Mouse (Mus musculus): ENCODE measurements around the gene Treml2.
"Not testable (repeated sequence)": the region's sequence is repeated elsewhere in the genome, so short reads cannot be mapped to it uniquely, and the experiment has no call there.

Treml2 gene

DNA sequence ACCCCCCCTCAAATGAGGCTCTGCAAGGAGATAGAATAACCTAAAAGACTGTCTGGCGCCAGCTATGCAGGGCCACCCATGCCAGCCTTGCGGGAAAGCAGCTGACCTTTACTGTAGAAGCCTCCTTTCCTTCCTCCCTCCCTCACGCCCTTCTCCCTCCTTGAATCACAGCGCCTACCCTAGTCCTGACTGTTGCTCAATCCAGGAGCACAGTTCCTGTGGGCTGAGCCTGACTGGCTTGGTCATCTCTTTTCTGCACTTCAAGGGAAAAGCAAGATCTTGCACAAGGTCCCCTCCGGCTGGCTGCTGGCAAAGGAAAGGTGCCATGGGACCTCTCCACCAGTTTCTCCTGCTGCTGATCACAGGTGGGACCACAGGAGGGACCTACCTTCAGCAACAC, 46.9 kb downstream of the Treml2 start, which contains the start of gene Trem2:
TSS of gene Trem2 (plus strand) at position 171 of the 400 bp plus-strand sequence.
- DNase-seq (ENCODE audit: inconsistent age in 2 of 2, low spot score in 1 of 2), result peak; percentile 34 to 81

DNA sequence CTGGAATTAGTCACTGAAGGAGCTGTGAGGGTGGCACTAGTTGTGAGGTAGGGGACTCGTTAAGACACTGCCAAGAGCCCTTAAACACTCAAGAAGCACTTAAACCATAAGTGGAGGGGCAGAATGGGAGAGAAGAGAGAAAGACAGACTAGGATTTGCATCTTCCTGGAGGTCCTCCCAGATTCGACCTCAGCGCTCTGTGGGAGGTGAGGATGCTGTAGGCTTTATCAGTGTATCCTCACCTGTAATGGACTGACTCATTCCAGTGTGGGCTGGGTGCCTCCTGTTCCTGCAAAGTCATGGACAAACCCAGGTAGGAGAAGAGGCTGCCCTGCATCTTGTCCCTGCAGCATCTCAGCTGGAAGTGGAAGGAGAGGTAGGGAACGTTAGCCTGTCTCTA, 47.5 kb downstream of the Treml2 start:
- no peak for DNase-seq (ENCODE audit: inconsistent age in 2 of 2, low spot score in 1 of 2)

DNA sequence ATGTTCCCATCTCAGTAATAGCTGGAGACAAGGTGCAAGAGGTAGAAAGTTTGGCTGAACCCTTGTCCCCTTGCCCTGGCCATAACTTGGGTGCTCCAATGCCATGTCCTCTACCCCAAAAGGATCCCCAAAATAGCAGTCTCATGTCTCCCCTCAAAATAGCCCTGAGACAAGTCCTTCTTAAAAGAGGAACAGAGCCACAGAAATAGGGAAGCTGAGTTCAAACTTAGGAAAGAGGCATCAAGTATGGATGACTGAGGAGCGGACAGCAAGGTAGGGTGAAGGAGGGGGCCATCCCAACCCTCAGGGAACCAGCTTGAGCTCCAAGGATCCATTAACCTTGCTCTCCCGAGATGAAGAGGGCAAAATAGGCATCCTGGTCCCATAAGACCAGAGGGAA, 48.0 kb downstream of the Treml2 start:
- DNase-seq (ENCODE audit: inconsistent age in 2 of 2, low spot score in 1 of 2), result no peak

DNA sequence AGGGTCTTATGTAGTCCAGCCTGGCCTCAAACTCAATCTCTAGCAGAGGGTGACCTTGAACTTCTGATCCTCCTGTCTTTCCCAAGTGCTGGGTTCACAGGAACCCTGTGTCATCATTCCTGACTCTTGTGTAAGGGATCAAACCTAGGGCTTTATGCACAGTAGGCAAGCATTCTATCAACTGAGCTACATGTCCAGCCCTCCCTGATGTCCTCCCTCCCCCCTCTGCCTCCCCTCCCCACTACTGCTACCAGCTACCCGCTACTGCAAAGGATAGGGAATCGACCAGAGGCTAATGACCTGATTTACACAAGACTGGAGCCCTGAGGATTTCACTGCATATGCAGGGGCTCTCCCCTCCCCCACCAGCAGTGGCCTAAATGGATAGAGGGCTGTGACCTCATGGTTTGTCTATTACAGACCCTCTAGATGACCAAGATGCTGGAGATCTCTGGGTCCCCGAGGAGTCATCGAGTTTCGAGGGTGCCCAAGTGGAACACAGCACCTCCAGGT, 51.4 kb downstream of the Treml2 start:
- DNase-seq (ENCODE audit: inconsistent age in 2 of 2, low spot score in 1 of 2), result no peak

DNA sequence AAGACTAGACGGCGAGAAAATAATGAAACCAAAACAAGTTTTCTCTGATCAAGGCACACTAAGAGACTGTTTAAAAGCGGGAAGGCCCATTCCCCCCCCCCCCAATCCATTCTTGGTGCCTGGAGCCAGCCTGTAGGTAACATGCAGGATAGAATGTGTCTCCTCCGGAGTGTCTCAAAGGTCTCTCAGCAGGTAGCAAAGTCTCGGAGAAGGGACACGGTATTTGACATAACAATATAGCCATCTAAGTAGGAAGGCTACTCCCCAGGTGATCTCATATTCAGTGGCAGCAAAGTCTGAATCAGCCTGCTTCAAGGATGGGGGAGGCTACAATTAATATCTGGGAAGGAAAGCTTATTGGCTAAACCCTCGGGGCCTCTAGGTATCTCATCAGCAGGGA, 53.7 kb downstream of the Treml2 start:
- DNase-seq (ENCODE audit: inconsistent age in 2 of 2, low spot score in 1 of 2), result not testable (repeated sequence)

DNA sequence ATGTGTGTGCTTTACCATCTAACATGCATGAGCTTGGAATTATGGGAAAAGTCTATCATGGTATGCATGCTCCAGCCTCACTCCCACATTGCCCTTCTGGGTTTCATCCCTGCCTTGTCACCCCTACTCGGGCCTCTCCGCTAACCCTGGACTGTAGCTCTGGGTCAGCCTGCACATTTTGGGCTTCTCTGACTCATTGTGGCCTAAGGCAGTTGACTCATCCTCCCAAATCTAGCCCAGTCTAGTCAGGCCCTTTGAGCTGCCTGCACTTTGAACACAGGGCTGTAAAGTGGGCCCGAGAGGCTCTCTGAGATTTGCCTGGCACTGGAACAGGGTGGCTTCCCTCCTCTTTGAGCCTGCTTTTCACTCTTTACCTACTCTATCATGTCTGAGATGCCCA, 56.5 kb downstream of the Treml2 start:
- peak; percentile 43 to 69 for DNase-seq (ENCODE audit: inconsistent age in 2 of 2, low spot score in 1 of 2)

DNA sequence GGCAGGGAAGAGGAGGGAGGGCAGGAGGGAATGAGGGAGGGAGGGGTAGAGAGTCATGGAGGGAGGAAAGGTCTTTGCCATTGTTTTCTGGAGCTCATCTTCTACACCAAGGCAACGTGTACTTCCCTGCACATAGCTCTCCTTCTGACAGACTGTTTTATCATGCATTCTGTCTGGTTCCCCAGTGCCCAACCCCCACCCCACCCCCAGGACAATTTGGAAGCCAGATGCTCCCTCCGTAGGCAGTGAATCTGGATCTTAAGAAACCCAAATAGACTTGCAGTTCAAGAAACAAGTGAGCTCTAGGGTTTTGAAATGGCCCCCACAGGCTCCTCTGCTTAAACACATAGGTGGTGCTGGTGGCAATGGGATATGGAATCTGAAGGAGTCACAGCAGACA, 58.6 kb downstream of the Treml2 start:
- DNase-seq (ENCODE audit: inconsistent age in 2 of 2, low spot score in 1 of 2), result no peak

DNA sequence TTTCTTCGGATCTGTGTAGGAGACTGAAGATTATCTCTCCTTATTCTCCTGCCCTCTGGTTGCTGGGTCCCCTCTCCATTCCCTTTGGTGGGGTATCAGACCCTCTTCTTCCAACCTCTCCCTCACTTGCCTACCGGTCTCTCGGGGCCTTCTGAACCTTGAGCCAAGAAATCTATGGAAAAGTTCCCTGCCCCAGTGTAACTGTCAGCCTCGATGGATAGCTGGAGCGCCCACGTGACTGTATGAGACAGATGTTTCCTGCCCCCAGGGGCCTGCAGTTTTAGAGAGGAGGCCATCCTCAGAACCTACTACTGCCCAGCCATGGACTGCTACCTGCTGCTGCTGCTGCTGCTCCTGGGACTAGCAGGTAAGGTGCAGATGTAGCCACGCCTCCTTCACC, 60.3 kb downstream of the Treml2 start, which contains the start of gene Treml1:
TSS of gene Treml1 (plus strand) at position 301 of the 400 bp plus-strand sequence.
- no peak for DNase-seq (ENCODE audit: inconsistent age in 2 of 2, low spot score in 1 of 2)

DNA sequence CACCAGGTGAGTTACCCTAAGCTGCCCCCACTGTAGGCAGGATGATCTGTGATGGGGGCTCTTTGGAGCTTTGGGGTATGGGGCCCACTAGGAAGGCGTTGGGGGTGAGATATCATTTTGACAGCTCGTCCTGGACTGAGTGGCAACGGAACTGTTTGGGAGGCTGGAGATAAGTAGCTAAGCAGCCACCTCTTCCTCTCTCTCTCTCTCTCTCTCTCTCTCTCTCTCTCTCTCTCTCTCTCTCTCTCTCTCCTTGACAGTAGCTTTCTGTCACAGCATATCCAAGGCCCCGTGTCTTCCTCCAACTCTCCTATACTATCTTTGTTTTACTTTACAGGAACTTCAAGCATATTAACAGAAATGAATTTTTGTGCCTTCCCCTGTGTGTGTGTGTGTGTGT, 61.2 kb downstream of the Treml2 start:
- DNase-seq (ENCODE audit: inconsistent age in 2 of 2, low spot score in 1 of 2), result no peak

Data from adrenal gland, adult (tissue).